ENCODE assay signal across 26 mouse cellular contexts in genomic region chr15:89459821-89460220, GRCm38 (mm10). TPM values are rescaled to one million over a fixed set of nuclear protein-coding genes. Genes with fewer than 3 reads are reported as not detected.
A peak's percentile ranks its signal among the peaks of the same experiment; 100 is the strongest.
DNase-seq lines count a peak whose midpoint lies in the region; ATAC-seq lines count a peak whose summit lies in the region.
"Had no signal": no experiment of that assay in that cellular context is flagged by ENCODE, and none has a peak within 500 bp of the region (broad histone marks: within the 10 kb centered on the region; RNA-seq: fewer than 3 reads in every experiment).

No protein-coding gene starts in this region.

- H3K4me1 ChIP-seq in heart, embryonic 10.5 days: peaks cover 2% of the 10 kb centered on the region; the same call in 1 of the 2 replicates
- H3K4me1 ChIP-seq: heart, embryonic 12.5 days; heart, embryonic 15.5 days; intestine, embryonic 15.5 days had no signal

- H3K27ac ChIP-seq in heart, embryonic 10.5 days: no peak overlapping the region
- H3K27ac ChIP-seq: forebrain, embryonic 10.5 days; forebrain, embryonic 13.5 days; heart, embryonic 15.5 days; hindbrain, embryonic 10.5 days; hindbrain, embryonic 13.5 days; intestine, embryonic 15.5 days had no signal

- peak; percentile 63 for DNase-seq in cerebellum, adult 11-12 months
- peak; percentile 49 for DNase-seq in cerebellum, adult 9-10 months
- no peak for DNase-seq in cerebellum, adult 11 months
- peak; percentile 56 for DNase-seq in heart, adult 11 months
- DNase-seq in heart, embryonic 10.5 days (ENCODE audit: low spot score): no peak
- DNase-seq: adrenal gland, adult 8-10 months; adrenal gland, postnatal 25 days; gastrocnemius, postnatal 10 days; gastrocnemius, postnatal 36 days; heart, postnatal 10 days; heart, postnatal 36 days; kidney, adult 11 months; kidney, adult 8-10 months had no signal

- H3K9me3 ChIP-seq in heart, embryonic 10.5 days: no peaks in the 10 kb centered on the region
- H3K9me3 ChIP-seq: forebrain, embryonic 10.5 days; forebrain, embryonic 13.5 days; heart, embryonic 12.5 days; heart, embryonic 15.5 days; hindbrain, embryonic 10.5 days; hindbrain, embryonic 13.5 days; intestine, embryonic 15.5 days had no signal

- H3K27me3 ChIP-seq in heart, embryonic 10.5 days (ENCODE audit: insufficient read depth, poor library complexity, severe bottlenecking): peaks cover 65% of the 10 kb centered on the region
- H3K27me3 ChIP-seq: forebrain, embryonic 13.5 days; hindbrain, embryonic 13.5 days had no signal

- WGBS in heart, embryonic 10.5 days: 82% methylated on average over 7 of the region's 7 CpGs

- no peaks in the 10 kb centered on the region for H3K36me3 ChIP-seq in heart, embryonic 10.5 days
- H3K36me3 ChIP-seq: heart, embryonic 12.5 days; heart, embryonic 15.5 days; intestine, embryonic 15.5 days had no signal

- ATAC-seq in cerebellum, adult (ENCODE audit: insufficient number of reproducible peaks, low FRiP score, low TSS enrichment): no peak
- ATAC-seq: activated CD4-positive, CD25-positive, alpha-beta regulatory T cell, adult 4 months; forebrain, embryonic 13.5 days; forebrain, embryonic 16.5 days; hindbrain, embryonic 16.5 days; intestine, embryonic 15.5 days had no signal

- H3K4me3 ChIP-seq in heart, embryonic 10.5 days: no peak overlapping the region
- H3K4me3 ChIP-seq: forebrain, embryonic 10.5 days; forebrain, embryonic 13.5 days; heart, embryonic 12.5 days; heart, embryonic 15.5 days; hindbrain, embryonic 10.5 days; hindbrain, embryonic 13.5 days; intestine, embryonic 15.5 days had no signal

RNA-seq across cellular contexts. Expression of gene Mapk8ip2, which starts 6.1 kb away (rescaled TPM):
- polyA plus RNA-seq in heart, embryonic 10.5 days (2016; fragmentation: Nextera tagmentation; extraction: Ambion mirVana): 0.44 and 0.99 TPM in 2 replicates

RNA-seq across cellular contexts. Expression of gene Arsa, which starts 17.4 kb away (rescaled TPM):
- polyA plus RNA-seq in heart, embryonic 10.5 days (2016; fragmentation: Nextera tagmentation; extraction: Ambion mirVana): 14.2 and 14.3 TPM in 2 replicates

RNA-seq across cellular contexts. Expression of gene Chkb, which starts 30.1 kb away (rescaled TPM):
- polyA plus RNA-seq in heart, embryonic 10.5 days (2016; fragmentation: Nextera tagmentation; extraction: Ambion mirVana): 64.7 and 64.8 TPM in 2 replicates

RNA-seq across cellular contexts. Expression of gene Gm44502, which starts 30.3 kb away (rescaled TPM):
- 0.38 and 0.58 TPM in 2 replicates for polyA plus RNA-seq in heart, embryonic 10.5 days (2016; fragmentation: Nextera tagmentation; extraction: Ambion mirVana)
- polyA plus RNA-seq: activated CD4-positive, CD25-positive, alpha-beta regulatory T cell, adult 4 months; embryonic facial prominence, embryonic 11.5 days; embryonic facial prominence, embryonic 14.5 days; forebrain, embryonic 10.5 days; forebrain, embryonic 13.5 days; forebrain, embryonic 16.5 days; hindbrain, embryonic 10.5 days; hindbrain, embryonic 13.5 days; intestine, embryonic 15.5 days had no signal

RNA-seq across cellular contexts. Expression of gene C730034F03Rik, which starts 30.4 kb away (rescaled TPM):
- polyA plus RNA-seq in heart, embryonic 10.5 days (2016; fragmentation: Nextera tagmentation; extraction: Ambion mirVana): 2.7 and 3.4 TPM in 2 replicates

Comparison
In these comparisons a context has a peak if more than half of its experiments do, and no peak if none do; other contexts are left out.
1. DNase-seq: peak in cerebellum, adult 11-12 months (single experiment), cerebellum, adult 9-10 months (single experiment) and heart, adult 11 months (single experiment); none in cerebellum, adult 11 months (single experiment) and heart, embryonic 10.5 days (single experiment).